Mouse (Mus musculus) MEL (cell line): ENCODE data around the gene Pparg. TPM values are rescaled to one million over a fixed set of nuclear protein-coding genes. Genes with fewer than 3 reads are reported as not detected.

Source experiments
- DNase-seq: peaks from one replicate; pipeline ENCODE4 v3.0.0; 2011; ENCODE audit warnings: low read depth, low spot score
- H3K27ac ChIP-seq: 2 replicates; pipeline ENCODE4 v1.5.1; 2012; ENCODE audit warnings: low read depth, mild to moderate bottlenecking, control low read depth, low read length, moderate library complexity; ENCODE audit not compliant: control insufficient read depth
- H3K27me3 ChIP-seq, 2 experiments: fragments of 150-350 bp in 1 of 2; sonication (generic) in 1 of 2; 2 replicates each; pipeline ENCODE4 v1.6.1; 2012; ENCODE audit warnings: low read length in 2 of 2, mild to moderate bottlenecking in 2 of 2, improper control_type of control experiment in 1 of 2, moderate library complexity in 1 of 2; ENCODE audit not compliant: insufficient read depth in 2 of 2, control insufficient read depth in 1 of 2
- H3K36me3 ChIP-seq, 2 experiments: 2 replicates each; pipeline ENCODE4 v1.6.1; 2012 to 2014; ENCODE audit warnings: low read length in 2 of 2, improper control_type of control experiment in 1 of 2, inconsistent platforms in 1 of 2, mild to moderate bottlenecking in 1 of 2; ENCODE audit not compliant: insufficient read depth in 2 of 2, control insufficient read depth in 1 of 2
- H3K4me1 ChIP-seq, 2 experiments: fragments of 150-350 bp in 1 of 2; sonication (generic) in 1 of 2; 2 replicates each; pipeline ENCODE4 v1.6.1; 2012; ENCODE audit warnings: low read length in 2 of 2, improper control_type of control experiment in 1 of 2, mild to moderate bottlenecking in 1 of 2; ENCODE audit not compliant: insufficient read depth in 2 of 2, control insufficient read depth in 1 of 2
- H3K4me3 ChIP-seq, 2 experiments: fragments of 150-350 bp in 1 of 2; sonication (generic) in 1 of 2; 2 replicates each; pipeline ENCODE4 v1.5.1; 2012; ENCODE audit warnings: low read depth in 2 of 2, low read length in 2 of 2, mild to moderate bottlenecking in 2 of 2, moderate library complexity in 2 of 2, control low read depth in 1 of 2, improper control_type of control experiment in 1 of 2; ENCODE audit not compliant: control insufficient read depth in 1 of 2, insufficient read depth in 1 of 2
- H3K79me2 ChIP-seq: 2 replicates; pipeline ENCODE4 v1.6.1; 2012; ENCODE audit warnings: mild to moderate bottlenecking, low read length, moderate library complexity; ENCODE audit not compliant: control insufficient read depth, poor library complexity, insufficient read depth
- H3K9ac ChIP-seq: 2 replicates; pipeline ENCODE4 v1.6.1; 2012; ENCODE audit warnings: low read depth, mild to moderate bottlenecking, control low read depth, low read length, moderate library complexity; ENCODE audit not compliant: control insufficient read depth, poor library complexity, severe bottlenecking
- H3K9me3 ChIP-seq: fragments of 150-350 bp; sonication (generic); replicated peaks from 2 replicates; pipeline ENCODE4 v1.6.1; 2012; ENCODE audit warnings: mild to moderate bottlenecking, low read length, improper control_type of control experiment, moderate library complexity; ENCODE audit not compliant: insufficient read depth
- CHD1 ChIP-seq: IDR thresholded peaks from 2 replicates; pipeline ENCODE4 v1.6.1; 2012; ENCODE audit warnings: low read depth, mild to moderate bottlenecking, inconsistent platforms, low read length, improper control_type of control experiment
- E2F4 ChIP-seq: IDR thresholded peaks from 2 replicates; pipeline ENCODE4 v1.6.1; 2011; ENCODE audit warnings: low read depth, low read length, improper control_type of control experiment, borderline replicate concordance
- ELF1 ChIP-seq: IDR thresholded peaks from 2 replicates; pipeline ENCODE4 v1.6.1; 2014; ENCODE audit warnings: low read depth, mild to moderate bottlenecking, inconsistent platforms, low read length, improper control_type of control experiment, moderate library complexity
- ETS1 ChIP-seq: IDR thresholded peaks from 2 replicates; pipeline ENCODE4 v1.6.1; 2012; ENCODE audit warnings: low read depth, mild to moderate bottlenecking, inconsistent platforms, low read length, improper control_type of control experiment, moderate library complexity
- GATA1 ChIP-seq: IDR thresholded peaks from 2 replicates; pipeline ENCODE4 v1.6.1; 2011; ENCODE audit warnings: low read depth, low read length, improper control_type of control experiment
- HCFC1 ChIP-seq: IDR thresholded peaks from 2 replicates; pipeline ENCODE4 v1.6.1; 2012; ENCODE audit warnings: low read depth, mild to moderate bottlenecking, inconsistent platforms, low read length, improper control_type of control experiment, moderate library complexity
- JUND ChIP-seq: IDR thresholded peaks from 2 replicates; pipeline ENCODE4 v1.6.1; 2011; ENCODE audit warnings: low read depth, mild to moderate bottlenecking, improper control_type of control experiment, low read length
- KAT2A ChIP-seq: conservative IDR thresholded peaks from 2 replicates; pipeline ENCODE4 v1.6.1; 2012; ENCODE audit warnings: low read depth, low read length, improper control_type of control experiment, inconsistent platforms
- MAFK ChIP-seq: IDR thresholded peaks from 2 replicates; pipeline ENCODE4 v1.6.1; 2011; ENCODE audit warnings: low read depth, mild to moderate bottlenecking, low read length, improper control_type of control experiment, borderline replicate concordance
- MAX ChIP-seq: IDR thresholded peaks from 2 replicates; pipeline ENCODE4 v1.6.1; 2011; ENCODE audit warnings: low read length, improper control_type of control experiment
- MEF2A ChIP-seq: IDR thresholded peaks from 2 replicates; pipeline ENCODE4 v1.6.1; 2014; ENCODE audit warnings: low read depth, mild to moderate bottlenecking, inconsistent platforms, low read length, improper control_type of control experiment; ENCODE audit not compliant: poor library complexity, insufficient replicate concordance, severe bottlenecking; ENCODE audit errors: extremely low read depth
- MYC ChIP-seq: IDR thresholded peaks from 2 replicates; pipeline ENCODE4 v1.6.1; 2011; ENCODE audit warnings: low read depth, mild to moderate bottlenecking, low read length, improper control_type of control experiment, moderate library complexity
- NELFE ChIP-seq: IDR thresholded peaks from 2 replicates; pipeline ENCODE4 v1.6.1; 2011; ENCODE audit warnings: low read depth, low read length, improper control_type of control experiment
- POLR2AphosphoS2 ChIP-seq: IDR thresholded peaks from 2 replicates; pipeline ENCODE4 v1.6.1; 2011; ENCODE audit warnings: low read length, improper control_type of control experiment
- POLR2AphosphoS5 ChIP-seq: IDR thresholded peaks from 2 replicates; pipeline ENCODE4 v1.6.1; 2012; ENCODE audit warnings: low read depth, borderline replicate concordance, mild to moderate bottlenecking, inconsistent platforms, low read length, moderate library complexity, mixed read lengths
- RAD21 ChIP-seq: IDR thresholded peaks from 2 replicates; pipeline ENCODE4 v1.6.1; 2011; ENCODE audit warnings: mild to moderate bottlenecking, low read depth, low read length, improper control_type of control experiment
- RCOR1 ChIP-seq: IDR thresholded peaks from 2 replicates; pipeline ENCODE4 v1.6.1; 2012; ENCODE audit warnings: low read depth, mild to moderate bottlenecking, inconsistent platforms, low read length, improper control_type of control experiment
- SIN3A ChIP-seq: IDR thresholded peaks from 2 replicates; pipeline ENCODE4 v1.6.1; 2012; ENCODE audit warnings: low read length, improper control_type of control experiment, inconsistent platforms
- TAL1 ChIP-seq: IDR thresholded peaks from 2 replicates; pipeline ENCODE4 v1.6.1; 2012; ENCODE audit warnings: mild to moderate bottlenecking, inconsistent platforms, low read length, moderate library complexity, mixed read lengths
- TBP ChIP-seq: IDR thresholded peaks from 2 replicates; pipeline ENCODE4 v1.8.0; 2011; ENCODE audit warnings: low read depth, low read length, improper control_type of control experiment
- TCF12 ChIP-seq: IDR thresholded peaks from 2 replicates; pipeline ENCODE4 v1.6.1; 2014; ENCODE audit warnings: low read depth, mild to moderate bottlenecking, inconsistent platforms, low read length, improper control_type of control experiment, moderate library complexity
- UBTF ChIP-seq: IDR thresholded peaks from 2 replicates; pipeline ENCODE4 v1.6.1; 2012; ENCODE audit warnings: low read depth, mild to moderate bottlenecking, inconsistent platforms, low read length, improper control_type of control experiment, moderate library complexity, borderline replicate concordance; ENCODE audit not compliant: insufficient read depth
- USF1 ChIP-seq: IDR thresholded peaks from 2 replicates; pipeline ENCODE4 v1.6.1; 2014; ENCODE audit warnings: low read depth, mild to moderate bottlenecking, inconsistent platforms, low read length, improper control_type of control experiment, moderate library complexity
- USF2 ChIP-seq, 2 experiments: IDR thresholded peaks; 2 replicates each; pipeline ENCODE4 v1.6.1; 2011 to 2012; ENCODE audit warnings: improper control_type of control experiment in 2 of 2, low read length in 2 of 2, borderline replicate concordance in 1 of 2, inconsistent platforms in 1 of 2, low read depth in 1 of 2, mild to moderate bottlenecking in 1 of 2; ENCODE audit not compliant: insufficient read depth in 1 of 2
- ZKSCAN1 ChIP-seq: IDR thresholded peaks from 2 replicates; pipeline ENCODE4 v1.6.1; 2012; ENCODE audit warnings: low read depth, mild to moderate bottlenecking, inconsistent platforms, low read length, improper control_type of control experiment, moderate library complexity
- ZNF384 ChIP-seq: IDR thresholded peaks from 2 replicates; pipeline ENCODE4 v1.6.1; 2012; ENCODE audit warnings: low read depth, mild to moderate bottlenecking, inconsistent platforms, low read length, improper control_type of control experiment
- polyA plus RNA-seq, 2 experiments: library from polyadenylated mRNA; stranded (reverse) in 1 of 2; unstranded in 1 of 2; fragments of >175 nt in 1 of 2; fragments of >200 nt in 1 of 2; gene quantifications; 2 replicates each; pipeline versions ENCODE4 v1.2.1 to v1.2.4; 2012; ENCODE audit warnings: low replicate concordance in 2 of 2, low read depth in 1 of 2; ENCODE audit not compliant: insufficient read length in 2 of 2, insufficient read depth in 1 of 2, missing spikeins in 1 of 2
- total RNA-seq: library from RNA; depleted of rRNA; stranded (reverse); fragments of 300-350 nt; gene quantifications from 2 replicates; pipeline ENCODE4 v1.2.3, GENCODE M21; 2012

Pparg gene
- total and polyA plus RNA-seq, 3 experiments = 0.08 to 0.15 TPM; not detected in 1

DNA sequence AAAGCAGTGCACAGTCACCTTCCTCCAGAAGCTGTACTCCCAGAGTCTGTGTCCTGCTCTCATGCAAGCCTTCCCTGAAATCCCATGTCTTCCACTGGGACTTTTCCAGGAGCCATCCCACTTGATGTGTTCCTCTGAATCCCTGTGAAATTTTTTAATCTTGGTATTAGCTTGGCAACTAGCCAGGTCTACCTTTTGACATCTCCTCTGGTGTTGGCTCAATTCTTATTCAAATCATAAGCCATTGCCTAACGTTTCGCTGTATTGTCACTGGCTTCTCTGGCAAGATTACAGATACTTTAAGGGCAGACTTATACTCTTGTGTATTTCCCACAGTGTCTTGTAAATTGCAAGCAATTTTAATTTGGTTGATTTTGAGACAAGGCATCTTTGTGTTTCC, 43.6 kb downstream of the Pparg start:
- Histone ChIP-seq H3K9ac (no peak overlapping the region), H3K4me3 (no peak overlapping the region), H3K27me3 (peaks cover 3 to 8% of the 10 kb centered on the region in 2 experiments), H3K4me1 (no peaks in the 10 kb centered on the region), H3K79me2 (no peaks in the 10 kb centered on the region), H3K9me3 (no peaks in the 10 kb centered on the region), H3K36me3 (no peaks in the 10 kb centered on the region)
- DNase-seq = no peak
- TF ChIP-seq HCFC1 (no peak), MAFK (no peak), E2F4 (no peak), ELF1 (no peak), USF1 (no peak), CHD1 (no peak), SIN3A (no peak), UBTF (no peak), ZKSCAN1 (no peak), POLR2AphosphoS2 (no peak), POLR2AphosphoS5 (no peak), RAD21 (no peak), JUND (no peak), TCF12 (no peak), RCOR1 (no peak), ETS1 (no peak), MEF2A (no peak), MAX (no peak), KAT2A (no peak), NELFE (no peak)
- TF ChIP-seq, all 39 proteins: peak for 0
- H3K27ac ChIP-seq = no peak overlapping the region

DNA sequence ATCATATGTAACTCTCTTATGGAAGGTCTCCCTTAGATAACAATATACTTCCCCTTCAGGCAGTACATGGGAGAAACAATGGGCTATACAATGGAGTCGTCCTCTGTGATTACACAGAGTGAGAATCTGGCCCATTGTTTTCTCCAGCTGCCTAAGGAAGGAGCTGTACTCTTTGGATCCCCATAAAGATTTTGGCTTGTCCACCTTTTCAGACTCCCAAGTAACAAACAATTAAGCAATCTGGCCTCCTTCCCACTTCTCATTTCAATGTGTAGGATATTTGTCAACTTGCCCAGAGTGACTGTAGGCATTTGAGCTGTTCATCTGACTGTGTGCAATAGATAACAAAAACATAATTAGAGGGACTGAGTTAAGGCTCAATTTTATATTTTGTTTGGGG, 50.7 kb downstream of the Pparg start:
- H3K9me3 ChIP-seq = no peaks in the 10 kb centered on the region
- H3K4me3 ChIP-seq = no peak overlapping the region
- H3K27me3 ChIP-seq = peaks cover 0 to 3% of the 10 kb centered on the region in 2 experiments; a peak in 2 of 4 replicates
- no peak overlapping the region for H3K27ac ChIP-seq
- no peak overlapping the region for H3K9ac ChIP-seq
- peaks cover 0 to 10% of the 10 kb centered on the region in 2 experiments; a peak in 2 of 4 replicates for H3K36me3 ChIP-seq
- no peaks in the 10 kb centered on the region for H3K79me2 ChIP-seq
- DNase-seq = peak; percentile 67
- peaks cover 0 to 3% of the 10 kb centered on the region in 2 experiments; a peak in 2 of 4 replicates for H3K4me1 ChIP-seq
- TF ChIP-seq USF2 (IDR thresholded peaks at IDR 0.05; ENCODE audit: borderline replicate concordance in 1 of 2, insufficient read depth in 1 of 2, low read depth in 1 of 2, low read length in 2 of 2) (no peak), RCOR1 (no peak), GATA1 (peak; percentile 39; the same call in 1 of the 2 replicates), CHD1 (no peak), TAL1 (0 out of 2 replicates have a peak, but pooled peaks have one; percentile 4), ZKSCAN1 (no peak), ZNF384 (no peak), TBP (no peak), MYC (no peak), KAT2A (no peak), MEF2A (no peak), MAFK (no peak)
